Mouse (Mus musculus) spleen, adult 12 weeks (tissue): ENCODE results near the gene Pkd1l2.

ENCODE experiments used
- DNase-seq: peaks from one replicate; pipeline ENCODE4 v3.0.0; 2022; ENCODE audit warnings: low spot score

Gene Pkd1l2

GRCm38 (mm10) chr8:116954415-116954814, 127.8 kb downstream of the Pkd1l2 start:
- DNase-seq = no peak

DNA sequence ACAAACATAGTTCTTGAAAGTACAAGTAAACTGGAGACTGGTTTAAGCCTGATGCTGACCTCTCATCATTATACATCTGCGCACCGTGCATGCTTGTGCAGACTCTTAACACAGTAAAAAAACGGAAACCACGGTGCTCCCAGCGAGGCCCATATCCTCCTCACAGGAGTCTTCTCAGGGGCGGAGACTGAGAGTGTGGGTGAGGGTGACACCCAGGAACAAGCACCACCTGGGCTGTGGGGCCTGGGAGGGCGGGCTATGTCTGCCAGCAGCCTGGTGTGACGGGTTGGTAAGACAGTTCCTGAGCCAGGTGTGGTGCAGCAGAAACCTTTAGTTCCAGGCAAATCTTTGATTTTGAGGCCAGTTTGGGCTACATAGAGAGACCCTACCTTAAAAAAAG, 129.8 kb downstream of the Pkd1l2 start:
- no peak for DNase-seq

DNA sequence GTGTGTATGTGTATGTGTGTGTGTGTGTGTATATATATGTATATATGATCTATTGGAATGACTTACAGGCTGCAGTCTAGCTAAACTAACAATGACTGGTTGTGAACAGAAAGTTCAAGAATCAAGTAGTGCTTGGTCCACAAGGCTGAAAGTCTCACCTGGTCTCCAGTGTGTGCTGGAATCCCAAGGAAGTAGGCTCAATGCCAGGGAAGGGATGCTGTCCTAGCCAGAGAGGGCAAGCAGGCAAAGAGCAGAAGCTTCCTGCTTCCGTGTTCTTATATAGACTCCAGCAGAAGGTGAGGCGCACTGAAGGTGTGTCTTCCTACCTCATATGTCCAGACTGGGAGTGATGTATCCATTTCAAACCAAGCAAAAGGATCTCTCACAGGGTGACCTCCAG, 130.5 kb downstream of the Pkd1l2 start:
- DNase-seq = no peak

DNA sequence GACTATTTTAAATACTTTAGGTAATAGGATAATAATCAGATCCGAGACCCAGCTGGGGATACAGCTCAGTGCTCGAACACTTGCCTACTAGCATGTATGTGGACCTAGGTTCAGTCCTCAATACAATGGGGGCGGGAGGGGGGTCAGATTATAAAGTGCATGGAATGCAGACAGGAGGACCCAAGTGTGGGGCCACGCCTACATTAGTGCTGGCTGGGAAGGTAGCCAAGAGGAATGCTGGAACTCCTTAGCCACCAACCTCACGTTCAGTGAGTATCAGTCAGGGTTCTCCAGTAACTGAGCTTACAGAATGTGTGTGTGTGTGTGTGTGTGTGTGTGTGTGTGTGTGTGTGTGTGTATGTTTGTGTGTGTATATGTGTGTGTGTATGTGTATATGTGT, 130.9 kb downstream of the Pkd1l2 start:
- DNase-seq = no peak

GRCm38 (mm10) chr8:116947589-116947988, 134.7 kb downstream of the Pkd1l2 start:
- DNase-seq = no peak

DNA sequence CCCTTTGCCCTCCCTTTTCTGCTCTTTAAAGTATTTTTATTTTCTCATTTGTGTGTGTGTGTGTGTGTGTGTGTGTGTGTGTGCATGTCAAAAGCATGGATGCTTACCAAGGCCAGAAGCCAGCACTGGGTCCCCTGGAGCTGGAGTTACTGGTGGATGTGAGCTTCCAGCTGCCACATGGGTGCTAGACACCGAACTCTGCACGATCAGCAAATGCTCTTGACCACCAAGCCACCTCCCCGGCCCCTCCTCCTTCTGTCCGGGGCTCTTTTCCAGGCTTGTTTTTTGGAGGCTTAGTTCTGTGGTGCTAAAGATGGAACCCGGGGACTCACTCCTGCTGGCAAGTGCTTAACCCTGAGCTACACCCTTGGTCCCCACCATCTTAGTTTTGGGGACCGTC, 135.4 kb downstream of the Pkd1l2 start:
- no peak for DNase-seq

GRCm38 (mm10) chr8:116946268-116946838, 135.9 kb downstream of the Pkd1l2 start:
- no peak for DNase-seq
